Mouse (Mus musculus) ES-Bruce4 (cell line): ENCODE results near the gene Ppa1.

ENCODE experiments used
- CTCF ChIP-seq: IDR thresholded peaks from one replicate; pipeline ENCODE4 v1.8.1; 2011; ENCODE audit warnings: low read depth, low read length
- EP300 ChIP-seq: IDR thresholded peaks from 2 replicates; pipeline ENCODE4 v1.6.1; 2011; ENCODE audit warnings: low read depth, low read length; ENCODE audit not compliant: insufficient read depth
- POLR2A ChIP-seq: IDR thresholded peaks from one replicate; pipeline ENCODE4 v1.8.1; 2011; ENCODE audit warnings: low read length; ENCODE audit not compliant: insufficient read depth

DNA sequence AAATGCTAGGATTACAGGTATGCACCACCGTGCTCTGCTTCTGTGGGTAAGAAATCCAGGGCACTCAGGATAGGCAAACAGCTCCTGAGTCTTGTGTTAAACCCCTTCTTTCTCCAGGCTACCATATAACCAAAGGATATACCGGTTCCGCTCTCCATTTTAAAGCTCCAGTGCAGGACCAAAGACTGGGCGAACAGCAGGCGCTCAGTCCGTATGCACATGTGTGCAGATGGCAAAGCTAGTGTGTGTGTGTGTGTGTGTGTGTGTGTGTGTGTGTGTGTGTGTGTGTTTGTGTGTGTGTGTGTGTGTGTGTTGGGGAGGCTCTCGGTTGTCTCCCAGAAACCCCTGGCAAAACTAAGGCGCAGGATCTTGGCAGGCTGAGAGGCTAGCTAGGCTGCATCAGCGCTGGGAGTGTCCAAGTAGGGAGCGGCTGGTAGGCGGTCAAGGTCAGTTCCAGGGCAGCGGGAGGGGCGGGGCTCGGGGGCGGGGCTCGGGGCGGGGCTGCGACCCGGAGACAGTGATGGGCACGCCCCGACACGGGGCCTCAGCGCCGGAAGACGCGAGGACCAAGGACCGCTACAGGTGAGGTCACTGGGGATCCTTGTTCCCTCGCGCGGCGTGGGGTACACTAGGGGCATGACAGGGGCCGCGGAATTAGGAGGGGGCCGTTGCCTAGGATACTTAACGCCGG lies 66.6 kb downstream of the Ppa1 start, which contains the start of gene Aifm2:
- TF ChIP-seq CTCF = no peak
- TF ChIP-seq POLR2A = peak; percentile 40
- no peak for TF ChIP-seq EP300
